Mouse (Mus musculus) embryonic facial prominence, embryonic 10.5 days (tissue): ENCODE results near the gene Slc25a42. TPM values are rescaled to one million over a fixed set of nuclear protein-coding genes. Genes with fewer than 3 reads are reported as not detected.

ENCODE experiments used
- DNase-seq: peaks from one replicate; pipeline ENCODE4 v3.0.0-alpha.2; 2017; ENCODE audit warnings: low spot score
- H3K27ac ChIP-seq: fragments of 300-500 bp; sonication (generic); replicated peaks from 2 replicates; pipeline ENCODE4 v1.5.1; 2016; ENCODE audit warnings: mild to moderate bottlenecking
- H3K27me3 ChIP-seq: fragments of 300-500 bp; sonication (generic); replicated peaks from 2 replicates; pipeline ENCODE4 v1.6.1; 2016; ENCODE audit warnings: low read depth, mild to moderate bottlenecking; ENCODE audit not compliant: poor library complexity, severe bottlenecking
- H3K36me3 ChIP-seq: fragments of 300-500 bp; sonication (generic); replicated peaks from 2 replicates; pipeline ENCODE4 v1.6.1; 2016; ENCODE audit warnings: mild to moderate bottlenecking, moderate library complexity
- H3K4me1 ChIP-seq: fragments of 300-500 bp; sonication (generic); 2 replicates; pipeline ENCODE4 v1.6.1; 2016
- H3K4me3 ChIP-seq: fragments of 300-500 bp; sonication (generic); 2 replicates; pipeline ENCODE4 v1.5.1; 2016; ENCODE audit warnings: mild to moderate bottlenecking, moderate library complexity
- H3K9me3 ChIP-seq: fragments of 300-500 bp; sonication (generic); 2 replicates; pipeline ENCODE4 v1.6.1; 2016; ENCODE audit warnings: mild to moderate bottlenecking
- WGBS: fragments of 180-500 bp; shearing (Covaris S2); methylation state at CpG from one replicate; pipeline ENCODE4 v1.1.7; 2016; 5-methylcytosine and 5-hydroxymethylcytosine counted together
- polyA plus RNA-seq: library from polyadenylated mRNA; unstranded; fragments of >200 nt; fragmentation: Nextera tagmentation; extraction: Ambion mirVana; gene quantifications from 2 replicates; pipeline ENCODE4 v1.2.1, GENCODE M21; 2016

The Slc25a42 gene
- polyA plus RNA-seq = 2.6 and 2.9 TPM in 2 replicates

DNA sequence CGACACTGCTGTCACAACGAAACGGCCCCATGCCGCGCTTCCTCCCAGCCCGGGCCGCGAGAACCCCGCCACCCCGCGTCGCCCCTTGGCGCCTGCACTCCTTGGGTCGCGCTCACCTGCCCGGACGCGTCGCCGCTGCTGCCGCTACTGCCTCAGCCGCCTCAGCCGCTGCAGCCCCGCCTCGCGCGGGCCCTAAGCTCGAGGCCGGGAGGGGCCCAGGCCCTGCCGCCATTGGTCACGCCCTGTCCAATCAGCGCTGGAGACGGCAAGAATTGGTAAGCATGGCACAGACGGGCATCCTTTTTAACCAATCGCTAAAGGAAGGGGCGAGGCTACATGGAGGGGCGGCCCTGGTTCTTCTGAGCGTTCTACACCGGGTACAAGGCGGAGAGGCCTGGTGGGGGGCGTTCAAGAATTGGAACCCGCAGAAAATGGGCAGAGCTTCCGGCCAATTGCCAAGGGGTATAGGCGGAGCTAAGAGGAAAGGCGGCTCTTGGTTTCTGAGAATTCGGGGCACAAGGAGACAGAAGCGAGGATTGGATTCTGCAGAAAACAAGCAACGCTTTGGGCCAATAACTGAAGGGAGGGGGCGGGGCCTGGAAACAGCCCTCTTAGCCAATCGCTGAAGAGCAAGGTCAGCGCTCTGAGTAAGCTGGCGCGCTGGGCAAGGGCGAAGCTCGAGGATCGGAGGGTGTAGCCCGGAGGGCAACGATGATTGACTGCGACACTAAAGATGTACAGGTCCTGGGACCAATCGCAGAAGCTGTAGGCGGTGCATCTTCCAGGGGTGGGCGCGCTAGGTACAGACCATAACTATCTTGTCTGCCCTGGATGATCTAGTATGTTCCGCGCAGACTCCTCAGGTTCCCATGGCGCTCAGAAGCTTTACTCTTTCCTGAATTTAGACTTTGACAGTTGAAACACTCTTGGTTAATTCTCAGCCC lies at the start of gene Slc25a42:
TSS of gene Slc25a42 (minus strand) at position 194 of the 944 bp plus-strand sequence.
- under 1% methylated on average over 66 of the region's 66 CpGs for WGBS
- Histone ChIP-seq H3K27ac (peak within 1 kb of the TSS; percentile 76), H3K27me3 (peaks cover 21% of the 10 kb centered on the region), H3K4me1 (peaks cover 30% of the 10 kb centered on the region), H3K4me3 (peak within 1 kb of the TSS; percentile 73), H3K9me3 (no peaks in the 10 kb centered on the region), H3K36me3 (no peaks in the 10 kb centered on the region)
- DNase-seq = peak; percentile 97

DNA sequence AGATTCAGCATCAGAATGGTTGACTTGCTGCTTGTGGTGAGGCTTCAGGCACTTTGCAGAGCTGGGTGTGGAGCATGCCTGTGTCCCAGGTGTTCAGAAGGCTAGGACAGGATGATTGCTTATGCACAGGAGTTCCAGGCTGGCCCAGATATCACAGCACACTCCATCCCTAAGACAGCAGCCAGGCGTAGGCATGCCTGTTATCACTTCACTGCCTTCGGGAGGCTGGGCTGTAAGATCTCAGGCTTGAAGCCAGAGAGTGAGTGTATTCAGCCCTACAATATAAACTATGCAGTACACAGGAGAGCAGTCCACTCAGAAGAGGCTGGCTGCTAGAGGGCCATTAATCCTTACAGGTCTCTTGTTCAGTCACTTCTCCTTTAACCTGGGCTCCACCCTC lies 46.9 kb upstream of the Slc25a42 start:
- Histone ChIP-seq H3K4me1 (no peaks in the 10 kb centered on the region), H3K27me3 (no peaks in the 10 kb centered on the region), H3K9me3 (no peaks in the 10 kb centered on the region), H3K27ac (no peak overlapping the region), H3K36me3 (peaks cover 100% of the 10 kb centered on the region), H3K4me3 (no peak overlapping the region)
- no peak for DNase-seq
- WGBS = 93% methylated on average over 2 of the region's 2 CpGs

DNA sequence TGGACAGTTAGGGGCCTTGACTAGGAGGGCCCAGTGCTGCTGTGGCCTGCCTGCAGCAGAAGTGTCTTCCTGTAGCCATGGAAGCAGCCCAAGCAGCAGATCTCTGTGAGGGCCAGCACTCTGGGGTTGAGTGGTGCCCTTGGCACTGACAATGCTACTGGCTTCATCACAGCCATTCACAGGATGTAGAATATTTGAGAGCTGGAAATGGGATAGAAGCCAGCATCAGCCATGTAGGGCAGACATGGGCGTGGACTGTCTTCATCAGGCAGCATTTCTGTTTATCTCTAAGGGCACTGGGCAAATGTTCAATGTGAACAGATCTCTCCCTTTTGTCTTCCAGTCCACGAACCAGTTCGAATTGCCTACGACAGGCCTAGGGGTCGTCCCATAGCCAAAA lies 46.5 kb upstream of the Slc25a42 start:
- Histone ChIP-seq H3K4me1 (no peaks in the 10 kb centered on the region), H3K36me3 (peaks cover 100% of the 10 kb centered on the region), H3K27me3 (no peaks in the 10 kb centered on the region), H3K9me3 (no peaks in the 10 kb centered on the region), H3K27ac (no peak overlapping the region), H3K4me3 (no peak overlapping the region)
- no peak for DNase-seq
- 97% methylated on average over 5 of the region's 5 CpGs for WGBS

DNA sequence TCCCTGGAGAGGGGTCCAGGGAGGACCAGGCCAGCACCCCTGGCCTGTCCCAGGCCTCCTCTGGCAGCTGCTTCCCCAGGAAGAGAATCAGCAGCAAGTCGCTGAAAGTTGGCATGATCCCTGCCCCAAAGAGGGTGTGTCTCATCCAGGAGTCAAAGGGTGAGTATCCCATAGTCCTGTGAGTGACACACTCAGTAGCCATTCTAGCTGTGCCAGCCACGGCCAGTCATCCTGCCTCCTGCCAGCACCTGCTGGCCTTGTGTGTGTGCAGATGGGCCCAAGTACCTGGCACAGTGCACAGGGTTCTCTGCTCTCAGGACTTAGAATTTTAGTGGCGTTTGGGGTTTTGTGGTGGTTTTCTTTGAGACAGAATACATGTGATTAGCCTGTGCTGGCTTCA lies 45.4 kb upstream of the Slc25a42 start:
- DNase-seq = no peak
- 85% methylated on average over 3 of the region's 3 CpGs for WGBS
- Histone ChIP-seq H3K27ac (no peak overlapping the region), H3K36me3 (peaks cover 100% of the 10 kb centered on the region), H3K4me1 (no peaks in the 10 kb centered on the region), H3K9me3 (no peaks in the 10 kb centered on the region), H3K27me3 (no peaks in the 10 kb centered on the region), H3K4me3 (no peak overlapping the region)

DNA sequence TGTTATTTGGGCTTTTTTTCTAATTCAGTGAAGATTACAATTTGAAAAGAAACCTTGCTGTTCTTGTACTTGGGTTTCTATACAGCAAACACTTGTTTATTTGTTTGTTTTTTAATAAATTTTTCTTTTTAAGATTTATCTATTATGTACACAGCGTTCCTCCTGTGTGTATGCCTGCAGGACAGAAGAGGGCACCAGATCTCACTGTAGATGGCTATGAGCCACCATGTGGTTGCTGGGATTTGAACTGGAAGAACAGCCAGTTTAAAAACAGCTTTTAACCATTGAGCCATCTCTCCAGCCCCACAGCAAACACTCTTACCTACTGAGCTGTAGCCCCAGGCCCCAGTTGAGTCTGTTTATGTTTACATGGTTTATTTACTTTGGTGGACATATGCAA lies 42.5 kb upstream of the Slc25a42 start:
- no peak for DNase-seq
- Histone ChIP-seq H3K36me3 (peaks cover 100% of the 10 kb centered on the region), H3K27me3 (no peaks in the 10 kb centered on the region), H3K4me1 (no peaks in the 10 kb centered on the region), H3K4me3 (no peak overlapping the region), H3K27ac (no peak overlapping the region), H3K9me3 (no peaks in the 10 kb centered on the region)
- 88% methylated on average over 1 of the region's 1 CpGs for WGBS

DNA sequence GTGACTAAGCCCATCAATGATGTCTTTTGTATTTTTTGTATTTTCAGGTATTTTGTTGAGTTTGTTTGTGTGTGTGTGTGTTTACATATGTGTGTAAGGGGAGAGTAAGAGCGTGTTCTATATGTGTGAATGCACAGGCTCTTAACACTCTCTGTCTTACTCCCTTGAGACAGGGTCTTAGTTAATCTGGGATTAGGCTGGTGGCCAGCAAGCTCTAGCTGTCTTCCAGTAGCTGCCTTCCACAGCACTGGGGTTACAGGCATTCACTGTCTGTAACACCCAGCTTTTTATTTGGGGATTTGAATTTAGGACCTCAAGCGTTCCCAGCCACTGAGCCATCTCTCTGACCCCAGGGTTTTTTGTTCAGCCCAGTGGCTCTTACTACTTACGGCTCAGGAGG lies 35.7 kb upstream of the Slc25a42 start:
- Histone ChIP-seq H3K27ac (no peak overlapping the region), H3K27me3 (no peaks in the 10 kb centered on the region), H3K9me3 (no peaks in the 10 kb centered on the region), H3K4me3 (no peak overlapping the region), H3K36me3 (peaks cover 99% of the 10 kb centered on the region), H3K4me1 (no peaks in the 10 kb centered on the region)
- 98% methylated on average over 3 of the region's 3 CpGs for WGBS
- no peak for DNase-seq

DNA sequence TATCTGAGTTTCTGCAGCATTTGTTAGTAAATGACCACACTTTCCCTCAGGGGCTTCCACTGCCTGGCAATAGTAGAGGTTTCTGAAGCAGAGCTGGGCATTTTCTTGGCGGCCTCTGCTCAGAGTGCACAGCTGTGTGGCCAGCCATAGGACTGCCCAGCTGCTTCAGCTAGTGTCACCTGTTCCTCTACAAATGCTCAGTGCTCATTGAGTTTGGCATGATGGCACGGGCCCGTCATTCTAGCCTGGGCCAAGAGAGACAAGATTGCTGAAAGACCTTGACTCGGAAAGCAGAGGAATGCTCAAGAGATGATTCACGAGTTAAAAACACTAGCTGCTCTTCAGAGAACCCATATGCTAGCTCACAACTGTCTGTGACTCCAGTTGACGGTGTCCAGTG lies 34.5 kb upstream of the Slc25a42 start:
- H3K9me3 ChIP-seq = no peaks in the 10 kb centered on the region
- H3K4me3 ChIP-seq = no peak overlapping the region
- no peak overlapping the region for H3K27ac ChIP-seq
- WGBS = 93% methylated on average over 6 of the region's 6 CpGs
- H3K27me3 ChIP-seq = no peaks in the 10 kb centered on the region
- H3K36me3 ChIP-seq = peaks cover 99% of the 10 kb centered on the region
- no peaks in the 10 kb centered on the region for H3K4me1 ChIP-seq
- no peak for DNase-seq

DNA sequence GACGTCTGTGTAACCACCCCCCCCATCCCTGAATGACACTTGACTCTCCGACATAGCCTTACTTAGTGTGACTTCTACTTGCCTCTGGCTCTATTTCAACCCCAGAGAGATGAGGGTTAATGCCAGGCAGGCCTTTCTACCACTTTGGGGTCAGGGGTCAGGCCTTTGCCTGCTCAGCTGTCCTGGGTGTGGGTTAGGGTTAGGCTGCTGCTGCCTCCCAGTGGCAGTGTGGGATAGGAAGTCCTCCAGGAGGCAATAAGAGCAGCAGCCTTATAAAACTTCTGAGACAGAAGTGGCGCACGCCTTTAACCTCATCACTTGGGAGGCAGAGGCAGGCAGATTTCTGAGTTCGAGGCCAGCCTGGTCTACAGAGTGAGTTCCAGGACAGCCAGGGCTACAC lies 28.5 kb upstream of the Slc25a42 start:
- no peak for DNase-seq
- WGBS = 81% methylated on average over 5 of the region's 5 CpGs
- H3K4me1 ChIP-seq = peaks cover 6% of the 10 kb centered on the region
- no peaks in the 10 kb centered on the region for H3K9me3 ChIP-seq
- no peak overlapping the region for H3K4me3 ChIP-seq
- no peak overlapping the region for H3K27ac ChIP-seq
- H3K27me3 ChIP-seq = no peaks in the 10 kb centered on the region
- H3K36me3 ChIP-seq = peaks cover 95% of the 10 kb centered on the region

DNA sequence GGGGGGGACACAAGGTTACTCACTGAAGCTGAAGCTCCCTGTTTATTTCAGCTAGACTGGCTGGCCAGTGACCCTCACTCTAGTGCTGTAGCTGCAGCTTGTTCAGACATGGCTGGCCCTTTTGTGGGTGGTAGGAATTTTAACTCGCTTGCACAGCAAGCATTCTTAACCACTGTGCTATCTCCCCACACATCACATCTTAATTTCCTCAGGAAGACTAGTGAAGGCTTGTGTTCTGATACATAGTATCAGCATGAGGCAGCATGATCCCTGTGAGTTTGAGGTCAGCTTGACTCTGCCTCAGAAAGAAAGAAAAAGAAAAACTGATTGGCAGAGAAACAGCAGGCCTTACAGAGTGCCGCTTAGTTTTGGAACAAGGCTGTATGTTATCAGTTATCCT lies 25.7 kb upstream of the Slc25a42 start:
- no peak overlapping the region for H3K4me3 ChIP-seq
- H3K4me1 ChIP-seq = peaks cover 21% of the 10 kb centered on the region
- no peaks in the 10 kb centered on the region for H3K27me3 ChIP-seq
- 88% methylated on average over 2 of the region's 2 CpGs for WGBS
- peaks cover 68% of the 10 kb centered on the region for H3K36me3 ChIP-seq
- H3K27ac ChIP-seq = no peak overlapping the region
- no peaks in the 10 kb centered on the region for H3K9me3 ChIP-seq
- DNase-seq = no peak

DNA sequence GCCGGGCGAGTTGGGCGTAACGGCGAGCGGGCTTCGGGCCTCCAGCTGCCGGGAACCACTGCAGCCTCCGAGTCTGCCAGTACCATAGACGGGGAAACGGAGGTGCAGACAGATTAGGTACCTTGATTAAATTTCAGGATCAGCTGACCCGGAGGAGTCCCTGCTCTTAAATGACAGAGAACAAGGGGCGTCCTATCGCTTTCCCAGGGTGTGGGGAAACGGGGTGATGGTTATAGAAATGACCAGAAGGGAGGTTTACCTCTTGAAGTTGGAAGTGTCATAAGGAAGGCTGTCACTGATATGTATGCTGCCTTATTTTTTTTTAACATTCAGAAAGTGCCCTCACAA lies 22.6 kb upstream of the Slc25a42 start:
- Histone ChIP-seq H3K27me3 (no peaks in the 10 kb centered on the region), H3K4me1 (peaks cover 21% of the 10 kb centered on the region), H3K4me3 (peak overlapping the region; percentile 92), H3K36me3 (peaks cover 53% of the 10 kb centered on the region), H3K27ac (peak overlapping the region; percentile 93), H3K9me3 (no peaks in the 10 kb centered on the region)
- DNase-seq = no peak
- WGBS = under 1% methylated on average over 15 of the region's 15 CpGs

DNA sequence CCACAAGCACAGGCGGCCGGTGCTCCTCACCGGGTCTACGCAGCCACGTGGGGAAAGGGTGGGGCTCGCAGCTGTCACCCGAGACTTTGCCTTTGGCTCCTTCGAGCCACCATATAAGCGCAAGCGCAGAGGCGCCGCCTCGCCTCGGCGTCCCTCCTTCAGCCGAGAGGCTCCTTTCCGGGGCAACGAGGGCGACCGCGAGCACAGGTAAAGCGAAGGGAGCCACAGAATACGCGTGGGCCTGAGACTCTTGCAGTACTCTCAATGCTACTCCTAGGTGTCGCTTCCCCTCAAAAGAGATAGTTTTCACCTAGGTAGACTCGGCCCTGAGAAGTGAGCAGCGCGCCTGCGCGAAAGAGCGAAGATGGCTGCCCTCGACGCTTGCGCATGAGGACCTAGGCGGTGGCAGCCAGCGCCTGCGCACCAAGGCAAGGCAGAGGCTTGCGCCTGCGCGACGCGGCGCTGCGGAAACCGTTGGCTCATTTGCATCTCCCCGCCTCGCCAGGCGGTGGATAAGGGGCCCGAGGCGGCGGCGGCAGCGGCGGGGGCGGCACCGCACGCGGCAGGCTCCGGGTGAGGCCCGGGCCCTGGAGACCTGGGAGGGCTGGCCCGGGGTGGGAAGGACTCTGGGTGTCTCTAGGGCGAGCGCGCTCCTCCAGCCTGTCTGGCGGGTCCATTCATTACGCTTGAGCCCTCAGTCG lies 22.1 kb upstream of the Slc25a42 start, which contains the start of the genes Sugp2 and Armc6:
TSS of gene Sugp2 (plus strand) at position 147 of the 701 bp plus-strand sequence.
TSS of gene Armc6 (minus strand) at position 387 of the 701 bp plus-strand sequence.
- H3K36me3 ChIP-seq = peaks cover 53% of the 10 kb centered on the region
- H3K4me3 ChIP-seq = peak within 1 kb of the TSS; percentile 92
- peak within 1 kb of the TSS; percentile 93 for H3K27ac ChIP-seq
- under 1% methylated on average over 67 of the region's 67 CpGs for WGBS
- peaks cover 21% of the 10 kb centered on the region for H3K4me1 ChIP-seq
- H3K9me3 ChIP-seq = no peaks in the 10 kb centered on the region
- DNase-seq = peak; percentile 97
- H3K27me3 ChIP-seq = no peaks in the 10 kb centered on the region

DNA sequence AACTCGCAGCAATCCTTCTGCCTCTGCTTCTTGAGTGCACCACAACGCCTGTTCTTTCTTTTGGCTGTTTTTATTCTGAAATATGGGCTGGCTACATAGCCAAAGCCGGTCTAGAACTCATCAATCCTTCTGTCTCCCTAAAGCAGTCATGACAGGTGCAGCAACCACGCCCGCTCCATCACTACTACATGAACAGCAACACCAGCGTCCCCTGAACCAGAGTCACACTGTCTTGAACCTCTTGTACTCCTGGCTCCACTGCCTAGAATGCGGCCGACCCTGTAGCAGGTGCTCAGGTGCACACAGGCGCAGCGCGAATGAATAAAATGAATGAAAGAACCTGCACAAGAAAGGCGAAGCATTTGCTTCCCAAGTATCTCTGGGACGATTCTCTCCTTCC lies 21.5 kb upstream of the Slc25a42 start:
- Histone ChIP-seq H3K9me3 (no peaks in the 10 kb centered on the region), H3K4me1 (peaks cover 21% of the 10 kb centered on the region), H3K36me3 (peaks cover 53% of the 10 kb centered on the region), H3K4me3 (peak overlapping the region; percentile 92), H3K27me3 (no peaks in the 10 kb centered on the region), H3K27ac (peak overlapping the region; percentile 93)
- DNase-seq = no peak
- 7% methylated on average over 13 of the region's 13 CpGs for WGBS
